Mouse (Mus musculus) neural tube, embryonic 11.5 days (tissue): ENCODE measurements at regions not wholly inside any gene's neighbourhood (a gene's known extent, or its start where the extent isn't known, plus 50 kb on each side); places are given as distances from the start of the nearest gene placed in this dataset.
A peak's percentile ranks its signal among the peaks of the same experiment; 100 is the strongest.
"Not testable (repeated sequence)": the region's sequence is repeated elsewhere in the genome, so short reads cannot be mapped to it uniquely, and the experiment has no call there.

Source experiments
- ATAC-seq: fragments of 200-750 bp; cut with Nextera tagmentation; 2 replicates; pipeline ENCODE4 v1.8.0; 2017; ENCODE audit warnings: moderate number of reproducible peaks, mild to moderate bottlenecking, moderate TSS enrichment, moderate library complexity; ENCODE audit not compliant: insufficient read depth, low FRiP score, low TSS enrichment
- DNase-seq: peaks from one replicate; pipeline ENCODE4 v3.0.0-alpha.2; 2015; ENCODE audit warnings: low spot score
- H3K27ac ChIP-seq: fragments of 300-500 bp; sonication (generic); 2 replicates; pipeline ENCODE4 v1.5.1; 2014; ENCODE audit warnings: low read depth, mild to moderate bottlenecking, low read length
- H3K27me3 ChIP-seq: fragments of 300-500 bp; sonication (generic); 2 replicates; pipeline ENCODE4 v1.6.1; 2014; ENCODE audit warnings: mild to moderate bottlenecking, low read length, mixed read lengths; ENCODE audit not compliant: control insufficient read depth, insufficient read depth
- H3K36me3 ChIP-seq: fragments of 300-500 bp; sonication (generic); 2 replicates; pipeline ENCODE4 v1.6.1; 2014; ENCODE audit warnings: mild to moderate bottlenecking, low read length, moderate library complexity, mixed read lengths; ENCODE audit not compliant: control insufficient read depth, insufficient read depth
- H3K4me1 ChIP-seq: fragments of 300-500 bp; sonication (generic); 2 replicates; pipeline ENCODE4 v1.6.1; 2014; ENCODE audit warnings: low read length, mixed read lengths; ENCODE audit not compliant: control insufficient read depth, insufficient read depth
- H3K4me2 ChIP-seq: fragments of 300-500 bp; sonication (generic); 2 replicates; pipeline ENCODE4 v1.6.1; 2014; ENCODE audit warnings: low read depth, mild to moderate bottlenecking, moderate library complexity
- H3K4me3 ChIP-seq: fragments of 300-500 bp; sonication (generic); 2 replicates; pipeline ENCODE4 v1.5.1; 2014; ENCODE audit warnings: low read depth, low read length
- H3K9ac ChIP-seq: fragments of 300-500 bp; sonication (generic); 2 replicates; pipeline ENCODE4 v1.6.1; 2014; ENCODE audit warnings: mild to moderate bottlenecking, low read length
- H3K9me3 ChIP-seq: fragments of 300-500 bp; sonication (generic); 2 replicates; pipeline ENCODE4 v1.6.1; 2016; ENCODE audit warnings: low read length; ENCODE audit not compliant: control insufficient read depth
- WGBS: fragments of 180-500 bp; shearing (Covaris S2); extraction: QIAGEN DNeasy Blood & Tissue Kit; methylation state at CpG from one replicate; pipeline ENCODE4 v1.1.7; 2014; 5-methylcytosine and 5-hydroxymethylcytosine counted together

GRCm38 (mm10) chr2:53501657-53502274 is 310.2 kb downstream of the Arl6ip6 start:
- no peaks in the 10 kb centered on the region for H3K36me3 ChIP-seq
- H3K9ac ChIP-seq = no peak overlapping the region
- ATAC-seq (peak; percentile 75), DNase-seq (peak; percentile 46)
- no peaks in the 10 kb centered on the region for H3K4me1 ChIP-seq
- WGBS = 45% methylated on average over 14 of the region's 14 CpGs
- H3K27me3 ChIP-seq = no peaks in the 10 kb centered on the region
- no peaks in the 10 kb centered on the region for H3K9me3 ChIP-seq
- H3K4me2 ChIP-seq = no peak overlapping the region
- no peak overlapping the region for H3K27ac ChIP-seq
- no peak overlapping the region for H3K4me3 ChIP-seq

- 69% methylated on average over 4 of the region's 4 CpGs for WGBS
- Histone ChIP-seq H3K4me3 (no peak overlapping the region), H3K4me2 (no peak overlapping the region), H3K9me3 (no peaks in the 10 kb centered on the region), H3K9ac (no peak overlapping the region), H3K27ac (no peak overlapping the region), H3K27me3 (no peaks in the 10 kb centered on the region), H3K36me3 (no peaks in the 10 kb centered on the region), H3K4me1 (no peaks in the 10 kb centered on the region)
- ATAC-seq (no peak), DNase-seq (no peak)
These were observed 310.7 kb downstream of the Arl6ip6 start for GRCm38 (mm10) chr2:53502275-53502667.

DNA sequence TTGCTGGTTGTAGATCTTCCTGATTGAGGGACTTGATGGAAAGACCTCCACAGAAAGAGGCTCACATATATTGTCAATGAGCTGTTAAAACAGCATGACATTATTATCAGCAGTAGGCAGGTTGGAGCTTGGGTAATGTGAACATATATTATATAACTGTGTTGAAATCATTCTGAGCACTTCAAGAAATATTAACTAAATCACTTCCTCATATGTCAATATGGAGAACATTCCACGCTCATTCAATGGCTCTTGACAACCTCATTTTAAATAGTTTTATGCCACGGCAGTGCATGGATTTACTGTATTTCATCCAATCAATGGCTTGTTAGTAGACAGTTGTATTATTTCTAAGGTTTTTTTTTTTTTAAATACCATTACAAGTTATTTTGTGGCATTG is 350.6 kb downstream of the Arl6ip6 start:
- Histone ChIP-seq H3K4me1 (no peaks in the 10 kb centered on the region), H3K9me3 (0 out of 2 replicates have a peak, but pooled peaks cover 2% of the 10 kb centered on the region), H3K27ac (no peak overlapping the region), H3K4me3 (no peak overlapping the region), H3K36me3 (no peaks in the 10 kb centered on the region), H3K4me2 (no peak overlapping the region), H3K9ac (no peak overlapping the region), H3K27me3 (no peaks in the 10 kb centered on the region)
- DNase-seq = no peak
- 85% methylated on average over 2 of the region's 2 CpGs for WGBS
- ATAC-seq = no peak

GRCm38 (mm10) chr2:53574007-53574406 is 382.5 kb downstream of the Arl6ip6 start:
- Histone ChIP-seq H3K4me3 (no peak overlapping the region), H3K36me3 (no peaks in the 10 kb centered on the region), H3K9ac (no peak overlapping the region), H3K4me2 (no peak overlapping the region), H3K4me1 (no peaks in the 10 kb centered on the region), H3K27ac (no peak overlapping the region), H3K9me3 (no peaks in the 10 kb centered on the region), H3K27me3 (no peaks in the 10 kb centered on the region)
- WGBS = 41% methylated on average over 1 of the region's 1 CpGs
- DNase-seq (no peak), ATAC-seq (no peak)

DNA sequence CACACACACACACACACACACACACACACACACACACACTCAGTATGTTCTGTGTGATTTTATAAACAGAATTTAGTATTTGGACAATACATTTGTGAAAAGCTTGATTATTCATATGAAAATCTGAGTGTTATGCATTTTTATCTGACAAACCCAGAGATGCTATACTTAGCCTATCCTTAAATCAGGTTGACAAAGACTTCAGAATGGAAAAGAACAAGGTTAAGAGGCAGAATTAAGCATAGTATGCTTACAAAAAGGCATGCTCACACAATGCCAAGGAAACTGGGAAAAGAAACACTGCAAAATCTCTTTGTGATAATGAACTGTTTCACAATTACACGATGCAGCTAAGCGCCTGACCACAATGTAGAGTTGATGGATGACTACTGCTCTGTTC is 414.3 kb downstream of the Arl6ip6 start:
- no peaks in the 10 kb centered on the region for H3K9me3 ChIP-seq
- H3K4me3 ChIP-seq = no peak overlapping the region
- H3K36me3 ChIP-seq = no peaks in the 10 kb centered on the region
- no peak overlapping the region for H3K27ac ChIP-seq
- no peaks in the 10 kb centered on the region for H3K27me3 ChIP-seq
- no peak overlapping the region for H3K4me2 ChIP-seq
- DNase-seq (no peak), ATAC-seq (no peak)
- H3K9ac ChIP-seq = no peak overlapping the region
- 67% methylated on average over 2 of the region's 2 CpGs for WGBS
- no peaks in the 10 kb centered on the region for H3K4me1 ChIP-seq

DNA sequence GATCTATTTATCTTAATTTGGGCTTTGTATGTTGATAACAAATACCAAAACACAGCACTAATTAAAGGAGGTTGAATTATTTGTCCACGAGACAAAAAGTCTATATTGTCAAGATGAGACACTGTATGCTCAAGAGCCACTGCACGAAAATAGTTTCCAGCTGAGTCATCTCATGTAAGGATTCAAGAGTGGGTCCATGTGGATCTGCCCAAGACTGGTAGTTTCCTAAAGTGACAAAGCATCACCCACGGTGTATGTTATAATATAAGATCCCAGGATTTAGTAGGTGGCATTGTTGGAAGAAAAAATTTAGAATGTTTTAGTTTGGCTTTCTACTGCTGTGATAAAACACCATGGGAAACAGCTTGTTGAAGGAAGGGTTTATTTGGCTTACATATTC is 428.2 kb downstream of the Arl6ip6 start:
- Histone ChIP-seq H3K36me3 (no peaks in the 10 kb centered on the region), H3K27me3 (no peaks in the 10 kb centered on the region), H3K9ac (no peak overlapping the region), H3K27ac (no peak overlapping the region), H3K9me3 (no peaks in the 10 kb centered on the region), H3K4me3 (no peak overlapping the region), H3K4me2 (no peak overlapping the region), H3K4me1 (no peaks in the 10 kb centered on the region)
- DNase-seq (no peak), ATAC-seq (no peak)
- WGBS = 88% methylated on average over 3 of the region's 3 CpGs

DNA sequence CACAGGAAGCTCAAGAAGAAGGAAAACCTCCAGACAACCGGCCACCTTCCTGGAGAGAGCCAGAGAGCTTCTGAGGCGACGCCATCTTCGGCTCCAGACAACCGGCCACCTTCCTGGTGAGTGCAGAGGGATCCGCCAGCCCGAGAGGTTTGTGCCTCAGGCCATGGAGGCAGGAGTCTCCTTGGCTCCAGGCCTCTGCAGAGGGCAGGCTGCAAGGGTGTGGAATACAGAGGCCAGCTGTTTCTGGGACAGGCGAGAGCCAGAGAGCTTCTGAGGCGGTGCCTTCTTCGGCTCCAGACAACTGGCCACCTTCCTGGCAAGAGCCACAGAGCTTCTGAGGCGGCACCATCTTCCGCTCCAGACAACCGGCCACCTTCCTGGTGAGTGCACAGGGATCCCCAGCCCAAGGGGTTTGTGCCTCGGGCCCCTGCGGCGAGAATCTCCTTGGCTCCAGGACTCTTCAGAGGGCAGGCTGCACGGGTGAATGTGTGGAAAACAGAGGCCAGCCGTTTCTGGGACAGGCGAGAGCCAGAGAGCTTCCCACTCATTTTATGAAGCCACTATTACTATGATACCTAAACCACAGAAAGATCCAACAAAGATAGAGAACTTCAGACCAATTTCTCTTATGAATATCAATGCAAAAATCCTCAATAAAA is 441.4 kb downstream of the Arl6ip6 start:
- H3K4me3 ChIP-seq, H3K27me3 ChIP-seq, H3K9ac ChIP-seq, H3K27ac ChIP-seq, H3K9me3 ChIP-seq, DNase-seq, H3K4me1 ChIP-seq, H3K36me3 ChIP-seq, ATAC-seq, H3K4me2 ChIP-seq: not testable (repeated sequence)
- 68% methylated on average over 19 of the region's 19 CpGs for WGBS

DNA sequence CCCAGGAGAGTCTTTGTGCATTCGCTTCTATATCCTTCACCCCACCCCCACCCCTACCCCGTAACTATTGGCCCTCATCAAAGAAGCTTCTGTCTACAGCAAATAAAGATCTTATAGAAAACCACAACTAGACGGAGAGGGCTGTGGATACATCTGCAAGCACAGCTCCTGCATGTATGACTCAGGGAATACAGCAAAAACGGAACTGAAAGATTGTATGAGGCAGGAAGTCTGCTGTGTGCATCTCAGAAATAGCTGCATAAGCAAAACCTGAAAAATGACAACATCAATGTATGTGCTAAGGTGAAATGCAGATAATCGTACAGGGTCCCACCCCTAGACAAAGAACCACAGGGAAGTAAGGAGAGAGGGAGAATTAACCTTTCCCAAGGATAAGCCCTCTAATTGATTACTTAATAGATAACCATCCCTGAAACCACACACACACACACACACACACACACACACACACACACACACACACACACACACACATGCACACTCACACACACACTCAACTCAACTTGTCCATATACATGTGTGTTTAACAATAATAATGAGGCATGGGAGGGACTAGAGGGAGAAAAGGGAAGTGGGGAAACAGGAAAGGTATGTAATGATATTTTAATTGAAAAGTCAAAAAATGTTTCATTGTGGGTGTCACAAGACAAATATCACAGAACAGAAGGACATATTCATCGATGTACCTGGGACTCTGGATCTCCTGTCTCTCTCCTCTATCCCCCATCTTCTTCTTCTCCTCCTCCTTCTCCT is 416.6 kb downstream of the Rprm start:
- Histone ChIP-seq H3K9me3 (no peaks in the 10 kb centered on the region), H3K4me1 (no peaks in the 10 kb centered on the region), H3K4me3 (no peak overlapping the region), H3K9ac (no peak overlapping the region), H3K27ac (no peak overlapping the region), H3K27me3 (no peaks in the 10 kb centered on the region), H3K36me3 (no peaks in the 10 kb centered on the region), H3K4me2 (no peak overlapping the region)
- ATAC-seq = no peak
- 83% methylated on average over 6 of the region's 6 CpGs for WGBS
- DNase-seq = no peak
